Mouse (Mus musculus) CD8-positive naive resting alpha-beta T cell, adult 2 months (primary cell): ENCODE measurements around the gene Zfp653.
A peak's percentile ranks its signal among the peaks of the same experiment; 100 is the strongest.

Source experiments
- DNase-seq, 2 experiments: peaks; one replicate each; pipeline ENCODE4 v3.0.0; 2022; ENCODE audit warnings: low read depth in 2 of 2, low spot score in 2 of 2

Zfp653 gene

GRCm38 (mm10) chr9:22069881-22070553 lies 1.2 kb downstream of the Zfp653 start:
- no peak for DNase-seq

DNA sequence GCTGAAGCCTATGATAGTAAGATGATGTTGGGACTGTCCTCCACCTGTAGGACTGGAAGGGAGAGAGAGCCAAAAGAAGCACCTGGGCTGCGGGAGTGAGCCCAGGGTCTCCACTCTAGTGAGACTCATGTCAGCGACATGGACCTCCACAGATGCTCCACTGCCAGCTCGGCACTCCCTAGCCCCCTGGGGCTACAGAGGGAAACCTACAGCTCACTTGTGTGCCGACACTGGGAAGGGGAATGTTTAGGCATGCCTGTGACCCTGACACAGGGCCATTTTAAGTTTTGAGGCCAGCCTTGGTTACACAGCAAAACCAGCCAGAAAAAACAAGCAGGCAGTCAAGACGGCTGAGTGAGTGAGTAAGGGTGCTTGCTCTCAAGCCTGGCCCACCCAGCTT lies 4.0 kb downstream of the Zfp653 start:
- no peak for DNase-seq

- peak; percentile 47 to 59 for DNase-seq
Measured at GRCm38 (mm10) chr9:22066433-22066832, 4.7 kb downstream of the Zfp653 start.

GRCm38 (mm10) chr9:22065642-22066041 lies 5.5 kb downstream of the Zfp653 start:
- no peak for DNase-seq

DNA sequence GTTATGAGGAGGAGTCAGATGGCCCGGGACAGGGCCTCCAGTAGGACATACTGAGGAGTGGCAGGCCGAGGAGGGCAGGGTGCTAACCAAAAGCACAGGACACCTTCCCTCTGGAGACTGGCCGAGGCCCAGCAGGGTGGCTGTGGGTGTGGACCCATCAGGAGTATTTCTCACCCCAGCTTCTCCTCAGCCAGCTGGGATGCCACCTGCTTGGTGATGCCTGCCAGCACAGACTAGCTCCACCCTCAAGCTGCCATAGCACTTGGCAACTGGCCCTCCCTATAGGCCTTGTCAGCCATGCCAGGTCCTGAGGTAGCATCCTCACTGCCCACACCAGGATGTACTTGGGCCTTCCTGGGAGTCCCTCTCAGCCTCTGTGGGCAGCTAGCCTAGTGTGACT lies 6.8 kb downstream of the Zfp653 start:
- no peak for DNase-seq

DNA sequence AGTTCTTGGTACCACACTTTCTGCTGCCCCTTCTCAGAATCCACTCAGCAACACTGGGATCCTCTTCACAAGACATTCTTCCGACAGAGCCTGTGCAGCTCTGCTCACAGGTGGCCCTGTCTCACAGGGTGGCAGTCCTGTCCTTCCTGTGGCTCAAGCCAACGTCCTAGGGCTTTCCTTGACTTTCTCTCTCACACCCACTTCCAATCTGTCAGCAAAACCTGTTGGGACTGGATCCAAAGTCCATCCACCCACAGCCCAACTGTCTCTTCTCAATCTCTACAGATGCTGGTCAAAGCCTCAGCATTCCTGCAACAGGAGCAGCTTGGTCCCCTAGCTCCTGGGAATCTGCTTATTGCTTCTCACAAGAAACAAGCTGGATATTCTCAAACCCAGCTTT lies 9.8 kb downstream of the Zfp653 start:
- DNase-seq = no peak

- DNase-seq = no peak
Measured at GRCm38 (mm10) chr9:22058011-22058424, 13.2 kb downstream of the Zfp653 start.

DNA sequence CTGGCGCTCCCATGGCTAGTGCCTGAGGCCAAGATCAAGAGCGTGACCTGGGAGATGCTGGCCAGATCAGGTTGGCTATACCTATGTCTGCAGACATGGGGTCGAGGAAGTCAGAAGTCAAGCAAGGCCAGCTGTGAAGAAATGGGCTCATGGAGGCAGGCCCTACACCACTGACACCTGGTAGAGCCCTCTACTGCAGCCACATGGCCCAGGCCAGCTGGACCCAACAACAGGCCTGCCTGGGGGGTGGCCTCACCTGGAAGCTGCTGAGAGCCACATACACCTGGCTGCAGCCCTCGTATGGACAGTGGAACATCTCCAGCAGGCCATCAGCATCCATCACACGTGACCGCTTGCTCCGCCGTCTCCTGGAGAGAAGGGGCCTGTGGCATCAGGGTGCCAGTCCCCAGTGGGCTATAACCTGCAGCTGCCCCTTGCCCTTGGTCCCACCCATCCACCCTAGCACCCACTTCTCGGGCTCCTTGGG lies 14.1 kb downstream of the Zfp653 start:
- no peak for DNase-seq

DNA sequence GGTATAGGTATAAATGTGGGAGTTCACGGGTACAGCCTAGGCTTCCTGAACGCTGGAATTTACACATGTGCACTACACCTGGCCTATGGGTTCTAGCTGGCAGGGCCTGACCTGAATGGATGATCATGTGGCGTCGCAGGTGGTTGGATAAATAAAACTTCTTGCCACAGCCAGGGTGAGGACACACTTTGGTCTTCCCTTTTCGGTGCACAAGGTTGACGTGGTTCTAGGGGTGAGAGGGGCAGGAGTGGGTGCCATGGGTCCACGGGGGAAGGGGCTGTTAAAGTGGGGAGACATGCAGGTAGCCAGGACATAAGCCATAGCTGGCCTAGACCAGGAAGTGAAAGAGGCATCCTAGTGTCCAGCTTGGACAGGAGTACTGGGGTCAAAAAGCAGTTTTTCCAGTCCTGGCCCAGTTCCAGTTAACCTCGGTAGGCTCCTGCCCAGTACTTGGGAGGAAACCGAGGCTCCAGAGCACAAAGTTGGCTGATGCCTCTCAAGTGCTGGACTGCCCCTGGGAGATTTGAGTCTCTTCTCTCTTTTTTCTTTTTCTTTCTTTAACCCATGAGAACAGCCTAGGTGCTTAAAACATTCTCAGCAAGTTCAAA lies 14.8 kb downstream of the Zfp653 start:
- DNase-seq = no peak

DNA sequence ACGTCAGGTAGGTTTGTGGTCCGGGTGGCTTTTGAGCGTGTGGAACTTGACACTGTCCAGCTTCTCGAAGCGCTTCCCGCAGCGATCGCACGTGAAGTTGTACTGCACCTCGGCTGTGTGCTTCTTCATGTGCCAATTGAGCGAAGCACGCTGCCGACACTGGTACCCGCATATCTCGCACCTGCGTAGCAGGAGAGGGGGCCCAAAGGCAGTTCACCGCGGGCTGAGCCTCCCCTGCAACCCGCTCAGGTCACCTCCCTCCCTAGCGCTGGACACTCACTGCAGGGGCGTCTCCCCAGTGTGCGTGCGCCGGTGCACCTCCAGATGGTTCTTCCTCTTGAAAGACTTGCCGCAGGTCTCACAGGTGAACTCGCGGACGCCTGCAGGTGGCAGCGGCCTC lies 15.5 kb downstream of the Zfp653 start:
- DNase-seq = no peak

DNA sequence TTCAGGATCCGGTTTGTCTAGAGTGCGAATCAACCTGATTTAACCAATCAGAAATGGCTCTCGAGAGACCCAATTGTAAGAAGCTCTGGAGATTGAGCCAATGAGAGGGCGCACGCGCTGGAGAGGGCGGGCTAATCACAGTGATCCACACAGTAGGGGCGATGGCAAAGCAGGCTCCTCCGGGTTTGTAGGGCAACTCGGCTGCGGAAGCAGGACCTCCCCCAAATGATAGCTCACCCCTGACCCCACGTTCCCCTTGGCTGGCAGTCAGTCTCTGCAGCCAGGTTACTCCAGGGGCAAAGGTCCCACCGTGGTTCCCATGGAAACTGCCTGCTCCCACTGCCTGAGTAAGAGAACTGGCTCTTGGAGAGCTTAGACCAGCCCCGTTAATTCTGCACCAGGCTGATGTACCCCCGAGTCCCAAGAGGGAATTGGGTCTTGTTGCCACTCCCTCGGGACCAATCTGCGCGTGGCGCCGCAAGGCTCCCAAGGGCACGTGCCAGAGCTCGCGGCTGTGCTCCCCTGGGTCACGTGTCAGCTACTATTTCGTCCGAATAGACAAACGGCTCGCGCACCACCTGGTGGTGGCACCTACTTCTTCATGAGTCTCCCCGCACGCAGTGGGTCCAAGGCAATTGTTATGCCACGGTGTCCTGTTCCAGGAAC lies 16.6 kb downstream of the Zfp653 start:
- peak; percentile 34 to 62 for DNase-seq

- no peak for DNase-seq
Measured at GRCm38 (mm10) chr9:22053657-22054056, 17.5 kb downstream of the Zfp653 start.

- no peak for DNase-seq
Measured at GRCm38 (mm10) chr9:22051958-22052254, 19.3 kb downstream of the Zfp653 start, which contains the start of gene Elavl3. Gene Elavl3, minus strand, starts transcription at chr9:22052023.

DNA sequence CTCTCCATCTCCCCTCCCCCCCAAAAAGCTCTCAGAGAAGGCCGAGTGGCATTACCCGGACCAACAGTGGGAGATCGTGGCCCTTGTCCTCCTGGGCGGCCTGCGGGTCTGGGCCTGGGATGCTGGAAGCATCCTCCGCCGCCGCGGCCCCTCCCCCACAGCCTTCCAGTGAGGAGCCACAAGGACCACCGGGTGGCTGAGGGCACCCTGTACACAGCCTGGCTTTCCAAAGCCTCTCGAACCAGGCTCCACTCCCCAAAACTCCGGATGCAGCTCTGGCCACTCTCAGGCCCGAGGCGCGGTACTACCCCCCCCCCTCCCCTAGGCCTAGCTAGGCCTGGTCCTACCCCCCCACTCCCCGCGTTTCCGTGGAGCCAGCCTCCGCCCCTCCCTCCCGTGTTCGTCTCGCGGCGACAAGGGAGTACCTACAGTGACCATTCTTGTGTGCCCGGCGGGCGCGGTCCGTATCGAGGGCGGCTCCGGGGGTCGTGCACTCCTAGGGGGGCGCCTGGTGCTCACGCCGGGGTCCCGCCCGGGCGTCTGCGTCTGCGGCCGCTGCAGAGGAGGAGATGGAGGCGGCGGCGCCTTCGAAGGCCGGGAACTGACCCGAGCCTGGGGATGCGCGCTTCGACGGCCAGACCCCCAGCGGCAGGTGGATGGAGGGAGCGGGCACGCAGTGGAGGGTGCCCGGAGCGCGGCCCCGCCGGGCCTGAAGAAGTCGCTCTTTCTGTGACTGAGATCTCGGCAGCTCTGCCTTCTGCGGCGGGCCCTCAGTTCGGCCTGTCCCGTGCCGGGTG lies 19.8 kb downstream of the Zfp653 start:
- no peak for DNase-seq

GRCm38 (mm10) chr9:22050351-22050889 lies 20.8 kb downstream of the Zfp653 start:
- no peak for DNase-seq

- no peak for DNase-seq
Measured at GRCm38 (mm10) chr9:22049721-22050270, 21.4 kb downstream of the Zfp653 start.

DNA sequence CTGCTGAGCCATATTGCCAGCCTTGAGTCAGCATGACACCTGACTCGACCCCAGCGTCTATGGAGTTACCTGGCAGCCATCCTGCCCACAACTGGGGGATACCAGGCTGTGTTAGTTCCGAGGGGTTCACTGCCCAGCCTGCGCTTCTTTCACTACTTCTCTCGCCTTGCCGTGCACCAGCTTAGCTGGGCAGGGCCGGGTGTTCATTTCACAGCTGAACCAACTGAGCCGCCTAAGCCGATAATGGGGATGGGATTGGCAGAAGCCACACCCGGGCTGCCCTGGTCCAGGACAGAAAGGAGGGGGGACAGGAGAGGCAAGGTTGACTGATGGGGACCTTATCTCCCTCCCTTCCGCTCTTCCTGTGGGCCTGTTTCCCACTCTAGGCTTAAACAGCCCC lies 21.9 kb downstream of the Zfp653 start:
- no peak for DNase-seq

- no peak for DNase-seq
Measured at GRCm38 (mm10) chr9:22047329-22047728, 23.8 kb downstream of the Zfp653 start.

- DNase-seq = no peak
Measured at GRCm38 (mm10) chr9:22041832-22042231, 29.3 kb downstream of the Zfp653 start.

- DNase-seq = no peak
Measured at GRCm38 (mm10) chr9:22037826-22038225, 33.4 kb downstream of the Zfp653 start.
